Mouse (Mus musculus) kidney, embryonic 15.5 days (tissue): Measurements from ENCODE around the gene Tmem240. TPM values are rescaled to one million over a fixed set of nuclear protein-coding genes. Genes with fewer than 3 reads are reported as not detected.
A peak's percentile ranks its signal among the peaks of the same experiment; 100 is the strongest.
"Not testable (repeated sequence)": the region's sequence is repeated elsewhere in the genome, so short reads cannot be mapped to it uniquely, and the experiment has no call there.

Experiments
- ATAC-seq: fragments of 200-750 bp; cut with Nextera tagmentation; replicated peaks from 2 replicates; pipeline ENCODE4 v1.8.0; 2017; ENCODE audit warnings: moderate TSS enrichment; ENCODE audit not compliant: low FRiP score
- H3K27ac ChIP-seq: fragments of 300-500 bp; sonication (generic); 2 replicates; pipeline ENCODE4 v1.5.1; 2015; ENCODE audit warnings: mild to moderate bottlenecking, inconsistent platforms
- H3K27me3 ChIP-seq: fragments of 300-500 bp; sonication (generic); 2 replicates; pipeline ENCODE4 v1.6.1; 2015; ENCODE audit warnings: inconsistent platforms
- H3K36me3 ChIP-seq: fragments of 300-500 bp; sonication (generic); 2 replicates; pipeline ENCODE4 v1.6.1; 2015; ENCODE audit warnings: inconsistent platforms
- H3K4me1 ChIP-seq: fragments of 300-500 bp; sonication (generic); 2 replicates; pipeline ENCODE4 v1.6.1; 2015; ENCODE audit warnings: inconsistent platforms
- H3K4me2 ChIP-seq: fragments of 300-500 bp; sonication (generic); 2 replicates; pipeline ENCODE4 v1.6.1; 2015; ENCODE audit warnings: moderate library complexity, mild to moderate bottlenecking, inconsistent platforms
- H3K4me3 ChIP-seq: fragments of 300-500 bp; sonication (generic); replicated peaks from 2 replicates; pipeline ENCODE4 v1.5.1; 2015; ENCODE audit warnings: mild to moderate bottlenecking, inconsistent platforms
- H3K9ac ChIP-seq: fragments of 300-500 bp; sonication (generic); 2 replicates; pipeline ENCODE4 v1.6.1; 2015; ENCODE audit warnings: mild to moderate bottlenecking, inconsistent platforms
- H3K9me3 ChIP-seq: fragments of 300-500 bp; sonication (generic); replicated peaks from 2 replicates; pipeline ENCODE4 v1.6.1; 2016; ENCODE audit warnings: inconsistent platforms
- WGBS: fragments of 180-500 bp; shearing (Covaris S2); methylation state at CpG from one replicate; pipeline ENCODE4 v1.1.7; 2015; ENCODE audit warnings: mixed read lengths; 5-methylcytosine and 5-hydroxymethylcytosine counted together
- polyA plus RNA-seq: library from polyadenylated mRNA; unstranded; fragments of >200 nt; fragmentation: Nextera tagmentation; extraction: Ambion mirVana; gene quantifications from 2 replicates; pipeline ENCODE4 v1.2.1, GENCODE M21; 2015

The Tmem240 gene
- polyA plus RNA-seq, 1 experiment from 2014 or later: 1.0 TPM

GRCm38 (mm10) chr4:155776704-155777335 lies 42.2 kb downstream of the Tmem240 start:
- H3K4me3 ChIP-seq: no peak overlapping the region
- no peak for ATAC-seq
- no peaks in the 10 kb centered on the region for H3K9me3 ChIP-seq
- no peaks in the 10 kb centered on the region for H3K36me3 ChIP-seq
- peaks cover 44% of the 10 kb centered on the region for H3K4me1 ChIP-seq
- no peak overlapping the region for H3K27ac ChIP-seq
- WGBS: 56% methylated on average over 2 of the region's 2 CpGs
- H3K9ac ChIP-seq: no peak overlapping the region
- no peak overlapping the region for H3K4me2 ChIP-seq
- peaks cover 25% of the 10 kb centered on the region for H3K27me3 ChIP-seq

- Histone ChIP-seq H3K27ac (no peak overlapping the region), H3K4me3 (no peak overlapping the region)
- WGBS: 82% methylated on average over 2 of the region's 2 CpGs
Measured at GRCm38 (mm10) chr4:155777816-155778215, 43.2 kb downstream of the Tmem240 start.

GRCm38 (mm10) chr4:155779498-155779897 lies 44.9 kb downstream of the Tmem240 start:
- Histone ChIP-seq H3K4me2 (no peak overlapping the region), H3K4me1 (peaks cover 40% of the 10 kb centered on the region), H3K9me3 (no peaks in the 10 kb centered on the region), H3K4me3 (no peak overlapping the region), H3K9ac (no peak overlapping the region), H3K27me3 (peaks cover 11% of the 10 kb centered on the region), H3K27ac (no peak overlapping the region), H3K36me3 (no peaks in the 10 kb centered on the region)
- no peak for ATAC-seq
- WGBS: 84% methylated on average over 4 of the region's 4 CpGs

More at GRCm38 (mm10) chr4:155777816-155778215, 43.2 kb downstream of the Tmem240 start:
- Histone ChIP-seq H3K36me3 (no peaks in the 10 kb centered on the region), H3K27me3 (peaks cover 20% of the 10 kb centered on the region), H3K9me3 (no peaks in the 10 kb centered on the region), H3K4me1 (peaks cover 40% of the 10 kb centered on the region), H3K4me2 (no peak overlapping the region), H3K9ac (no peak overlapping the region)
- ATAC-seq: no peak

GRCm38 (mm10) chr4:155780895-155781294 lies 46.3 kb downstream of the Tmem240 start:
- Histone ChIP-seq H3K9ac (no peak overlapping the region), H3K4me1 (peaks cover 30% of the 10 kb centered on the region), H3K27ac (peak overlapping the region; percentile 75), H3K27me3 (no peaks in the 10 kb centered on the region; the same call in none of the 2 replicates), H3K9me3 (no peaks in the 10 kb centered on the region), H3K4me2 (0 out of 2 replicates have a peak overlapping the region, but pooled peaks have one; percentile 20), H3K4me3 (no peak overlapping the region), H3K36me3 (no peaks in the 10 kb centered on the region)
- ATAC-seq: no peak
- WGBS: 18% methylated on average over 6 of the region's 6 CpGs

GRCm38 (mm10) chr4:155783486-155784080 lies 49.0 kb downstream of the Tmem240 start:
- Histone ChIP-seq H3K27me3 (no peaks in the 10 kb centered on the region; the same call in 1 of the 2 replicates), H3K9me3 (no peaks in the 10 kb centered on the region), H3K4me3 (peak overlapping the region; percentile 70), H3K27ac (peak overlapping the region; percentile 86; the same call in 1 of the 2 replicates), H3K9ac (peak overlapping the region; percentile 69), H3K4me1 (peaks cover 19% of the 10 kb centered on the region), H3K4me2 (peak overlapping the region; percentile 92), H3K36me3 (no peaks in the 10 kb centered on the region)
- 38% methylated on average over 16 of the region's 16 CpGs for WGBS
- ATAC-seq: peak; percentile 37

GRCm38 (mm10) chr4:155784081-155784701 lies 49.6 kb downstream of the Tmem240 start:
- H3K27ac ChIP-seq: peak overlapping the region; percentile 86

GRCm38 (mm10) chr4:155785246-155785645 lies 50.6 kb downstream of the Tmem240 start:
- no peak for ATAC-seq
- Histone ChIP-seq H3K9me3 (no peaks in the 10 kb centered on the region), H3K4me2 (no peak overlapping the region), H3K27ac (no peak overlapping the region), H3K4me1 (peaks cover 19% of the 10 kb centered on the region), H3K36me3 (no peaks in the 10 kb centered on the region), H3K9ac (no peak overlapping the region), H3K4me3 (no peak overlapping the region), H3K27me3 (no peaks in the 10 kb centered on the region)
- WGBS: 85% methylated on average over 10 of the region's 10 CpGs

More at GRCm38 (mm10) chr4:155784081-155784701, 49.6 kb downstream of the Tmem240 start:
- Histone ChIP-seq H3K4me3 (peak overlapping the region; percentile 70), H3K27me3 (no peaks in the 10 kb centered on the region), H3K4me1 (peaks cover 19% of the 10 kb centered on the region), H3K36me3 (no peaks in the 10 kb centered on the region), H3K4me2 (peak overlapping the region; percentile 92), H3K9me3 (no peaks in the 10 kb centered on the region), H3K9ac (peak overlapping the region; percentile 69)
- ATAC-seq: peak; percentile 86
- WGBS: under 1% methylated on average over 52 of the region's 52 CpGs

GRCm38 (mm10) chr4:155785819-155786218 lies 51.2 kb downstream of the Tmem240 start, which contains the start of gene Tmem88b:
TSS of gene Tmem88b (minus strand) at chr4:155785874.
- H3K9me3 ChIP-seq: no peaks in the 10 kb centered on the region
- peak within 1 kb of the TSS; percentile 86; the same call in 1 of the 2 replicates for H3K27ac ChIP-seq
- H3K4me3 ChIP-seq: peak within 1 kb of the TSS; percentile 70
- H3K36me3 ChIP-seq: no peaks in the 10 kb centered on the region
- peak within 1 kb of the TSS; percentile 92 for H3K4me2 ChIP-seq
- peaks cover 22% of the 10 kb centered on the region for H3K4me1 ChIP-seq
- no peaks in the 10 kb centered on the region for H3K27me3 ChIP-seq
- WGBS: 75% methylated on average over 5 of the region's 5 CpGs
- peak within 1 kb of the TSS; percentile 69; the same call in 1 of the 2 replicates for H3K9ac ChIP-seq
- ATAC-seq: no peak

GRCm38 (mm10) chr4:155788300-155788699 lies 53.7 kb downstream of the Tmem240 start:
- no peaks in the 10 kb centered on the region for H3K36me3 ChIP-seq
- H3K27ac ChIP-seq: no peak overlapping the region
- whole genome bisulfite sequencing: 84% methylated on average over 3 of the region's 3 CpGs
- no peak overlapping the region for H3K4me2 ChIP-seq
- ATAC-seq: no peak
- peaks cover 34% of the 10 kb centered on the region for H3K4me1 ChIP-seq
- no peaks in the 10 kb centered on the region for H3K27me3 ChIP-seq
- no peak overlapping the region for H3K4me3 ChIP-seq
- no peak overlapping the region for H3K9ac ChIP-seq
- H3K9me3 ChIP-seq: no peaks in the 10 kb centered on the region

GRCm38 (mm10) chr4:155788833-155789232 lies 54.2 kb downstream of the Tmem240 start:
- not testable (repeated sequence) for H3K27me3 ChIP-seq, H3K4me2 ChIP-seq, H3K9me3 ChIP-seq, H3K9ac ChIP-seq, H3K36me3 ChIP-seq, H3K27ac ChIP-seq, H3K4me3 ChIP-seq, ATAC-seq
- H3K4me1 ChIP-seq: peaks cover 29% of the 10 kb centered on the region
- WGBS: 79% methylated on average over 4 of the region's 4 CpGs

- peak within 1 kb of the TSS; percentile 9 for H3K27ac ChIP-seq
- H3K27me3 ChIP-seq: no peaks in the 10 kb centered on the region
- H3K36me3 ChIP-seq: no peaks in the 10 kb centered on the region
- H3K9ac ChIP-seq: no peak within 1 kb of the TSS
- no peak within 1 kb of the TSS for H3K4me3 ChIP-seq
- H3K9me3 ChIP-seq: no peaks in the 10 kb centered on the region
- ATAC-seq: no peak
- WGBS: 84% methylated on average over 3 of the region's 3 CpGs
- H3K4me2 ChIP-seq: peak within 1 kb of the TSS; percentile 38; the same call in 1 of the 2 replicates
- peaks cover 21% of the 10 kb centered on the region for H3K4me1 ChIP-seq
Measured at GRCm38 (mm10) chr4:155790021-155790489, 55.5 kb downstream of the Tmem240 start, which contains the start of gene Ankrd65. TSS of gene Ankrd65 (plus strand) at chr4:155790439.
